Mouse (Mus musculus) kidney, postnatal 36 days (tissue): ENCODE measurements at regions not wholly inside any gene's neighbourhood (a gene's known extent, or its start where the extent isn't known, plus 50 kb on each side); places are given as distances from the start of the nearest gene placed in this dataset.

Experiments
- DNase-seq, 2 experiments: peaks; one replicate each; pipeline ENCODE4 v3.0.0; 2021 to 2022; ENCODE audit warnings: mixed read lengths in 2 of 2

- no peak for DNase-seq
Observed at GRCm38 (mm10) chr6:11404101-11404500, 503.2 kb downstream of the Ndufa4 start.

- DNase-seq, result no peak
Observed at GRCm38 (mm10) chr6:11359088-11359487, 548.2 kb downstream of the Ndufa4 start.

- DNase-seq, result no peak
Observed at GRCm38 (mm10) chr6:11353599-11353998, 553.7 kb downstream of the Ndufa4 start.

GRCm38 (mm10) chr6:11334137-11334536, 573.2 kb downstream of the Ndufa4 start:
- DNase-seq, result no peak

- no peak for DNase-seq
Observed at GRCm38 (mm10) chr6:11313744-11314143, 593.6 kb downstream of the Ndufa4 start.

- no peak for DNase-seq
Observed at GRCm38 (mm10) chr6:11305979-11306534, 601.2 kb downstream of the Ndufa4 start.

- peak in 1 of 2 experiments; percentile 11 for DNase-seq
Observed at GRCm38 (mm10) chr6:11283990-11284389, 623.3 kb downstream of the Ndufa4 start.

GRCm38 (mm10) chr6:11275214-11275613, 632.1 kb downstream of the Ndufa4 start:
- no peak for DNase-seq
